Mouse (Mus musculus): ENCODE data around the gene Rab4a. TPM values are rescaled to one million over a fixed set of nuclear protein-coding genes. Genes with fewer than 3 reads are reported as not detected.
A peak's percentile ranks its signal among the peaks of the same experiment; 100 is the strongest.

Rab4a gene
- polyA plus RNA-seq, 1 experiment, result 67.2 TPM

GRCm38 (mm10) chr8:123842086-123842485 lies 36.3 kb downstream of the Rab4a start:
- WGBS, result 88% methylated on average over 12 of the region's 12 CpGs
- no peak for DNase-seq (ENCODE audit: low read depth, low spot score)

GRCm38 (mm10) chr8:123844341-123844740 lies 38.6 kb downstream of the Rab4a start:
- 86% methylated on average over 7 of the region's 7 CpGs for WGBS

GRCm38 (mm10) chr8:123845114-123845513 lies 39.3 kb downstream of the Rab4a start:
- no peak for DNase-seq (ENCODE audit: low read depth, low spot score)
- 82% methylated on average over 13 of the region's 13 CpGs for WGBS

More at GRCm38 (mm10) chr8:123844341-123844740, 38.6 kb downstream of the Rab4a start:
- no peak for DNase-seq (ENCODE audit: low read depth, low spot score)

- no peak for DNase-seq (ENCODE audit: low read depth, low spot score)
- WGBS, result 92% methylated on average over 10 of the region's 10 CpGs
These were observed 40.2 kb downstream of the Rab4a start for GRCm38 (mm10) chr8:123845991-123846390.

- no peak for DNase-seq (ENCODE audit: low read depth, low spot score)
- WGBS, result 86% methylated on average over 12 of the region's 12 CpGs
These were observed 40.7 kb downstream of the Rab4a start for GRCm38 (mm10) chr8:123846509-123846908.

GRCm38 (mm10) chr8:123847546-123847945 lies 41.8 kb downstream of the Rab4a start:
- 33% methylated on average over 3 of the region's 3 CpGs for WGBS
- DNase-seq (ENCODE audit: low read depth, low spot score), result no peak

GRCm38 (mm10) chr8:123849352-123849751 lies 43.6 kb downstream of the Rab4a start:
- WGBS, result 78% methylated on average over 4 of the region's 4 CpGs
- DNase-seq (ENCODE audit: low read depth, low spot score), result no peak

GRCm38 (mm10) chr8:123851590-123851989 lies 45.8 kb downstream of the Rab4a start:
- 28% methylated on average over 5 of the region's 5 CpGs for WGBS
- no peak for DNase-seq (ENCODE audit: low read depth, low spot score)

GRCm38 (mm10) chr8:123854252-123854651 lies 48.5 kb downstream of the Rab4a start:
- 87% methylated on average over 1 of the region's 1 CpGs for WGBS
- DNase-seq (ENCODE audit: low read depth, low spot score), result no peak

GRCm38 (mm10) chr8:123854733-123855475 lies 49.1 kb downstream of the Rab4a start:
- WGBS, result 79% methylated on average over 9 of the region's 9 CpGs
- no peak for DNase-seq (ENCODE audit: low read depth, low spot score)

- 84% methylated on average over 3 of the region's 3 CpGs for WGBS
These were observed 51.6 kb downstream of the Rab4a start for GRCm38 (mm10) chr8:123857361-123857760.

GRCm38 (mm10) chr8:123858574-123858940 lies 52.8 kb downstream of the Rab4a start:
- no peak for DNase-seq (ENCODE audit: low read depth, low spot score)
- WGBS, result 2% methylated on average over 17 of the region's 17 CpGs

More at GRCm38 (mm10) chr8:123857361-123857760, 51.6 kb downstream of the Rab4a start:
- DNase-seq (ENCODE audit: low read depth, low spot score), result no peak

GRCm38 (mm10) chr8:123858941-123859647 lies 53.3 kb downstream of the Rab4a start:
- WGBS, result under 1% methylated on average over 78 of the region's 79 CpGs
- peak; percentile 80 for DNase-seq (ENCODE audit: low read depth, low spot score)

- no peak for DNase-seq (ENCODE audit: low read depth, low spot score)
- 1% methylated on average over 48 of the region's 48 CpGs for WGBS
These were observed 54.0 kb downstream of the Rab4a start, which contains the start of gene Ccsap for GRCm38 (mm10) chr8:123859648-123860259. Ccsap (minus strand) TSS chr8:123860209.

GRCm38 (mm10) chr8:123860386-123860785 lies 54.6 kb downstream of the Rab4a start:
- 64% methylated on average over 4 of the region's 4 CpGs for WGBS
- DNase-seq (ENCODE audit: low read depth, low spot score), result no peak

GRCm38 (mm10) chr8:123865786-123866185 lies 60.0 kb downstream of the Rab4a start:
- DNase-seq (ENCODE audit: low read depth, low spot score), result no peak
- 53% methylated on average over 7 of the region's 7 CpGs for WGBS

GRCm38 (mm10) chr8:123866971-123867370 lies 61.2 kb downstream of the Rab4a start:
- WGBS, result 39% methylated on average over 5 of the region's 5 CpGs
- no peak for DNase-seq (ENCODE audit: low read depth, low spot score)

- WGBS, result 71% methylated on average over 9 of the region's 9 CpGs
- DNase-seq (ENCODE audit: low read depth, low spot score), result no peak
These were observed 66.3 kb downstream of the Rab4a start for GRCm38 (mm10) chr8:123872048-123872447.

- no peak for DNase-seq (ENCODE audit: low read depth, low spot score)
These were observed 67.6 kb downstream of the Rab4a start for GRCm38 (mm10) chr8:123873364-123873763.

GRCm38 (mm10) chr8:123874324-123874723 lies 68.5 kb downstream of the Rab4a start:
- no peak for DNase-seq (ENCODE audit: low read depth, low spot score)
- 80% methylated on average over 11 of the region's 11 CpGs for WGBS

More at GRCm38 (mm10) chr8:123873364-123873763, 67.6 kb downstream of the Rab4a start:
- WGBS, result 76% methylated on average over 6 of the region's 6 CpGs
